Mouse (Mus musculus) stomach, embryonic 16.5 days (tissue): ENCODE data around the gene Lcn2. TPM values are rescaled to one million over a fixed set of nuclear protein-coding genes. Genes with fewer than 3 reads are reported as not detected.

Experiments used
- ATAC-seq: fragments of 200-750 bp; cut with Nextera tagmentation; 2 replicates; pipeline ENCODE4 v1.8.0; 2017; ENCODE audit warnings: moderate number of reproducible peaks, moderate TSS enrichment; ENCODE audit not compliant: insufficient read depth, low FRiP score
- H3K27ac ChIP-seq: fragments of 300-500 bp; sonication (generic); 2 replicates; pipeline ENCODE4 v1.5.1; 2014; ENCODE audit warnings: low read length
- H3K27me3 ChIP-seq: fragments of 300-500 bp; sonication (generic); 2 replicates; pipeline ENCODE4 v1.6.1; 2014; ENCODE audit warnings: low read length, control low read depth, mixed read lengths; ENCODE audit not compliant: control insufficient read depth, insufficient read depth
- H3K36me3 ChIP-seq: fragments of 300-500 bp; sonication (generic); 2 replicates; pipeline ENCODE4 v1.6.1; 2014; ENCODE audit warnings: low read length; ENCODE audit not compliant: control insufficient read depth, insufficient read depth
- H3K4me1 ChIP-seq: fragments of 300-500 bp; sonication (generic); 2 replicates; pipeline ENCODE4 v1.6.1; 2014; ENCODE audit warnings: low read length, control low read depth, mixed read lengths; ENCODE audit not compliant: control insufficient read depth, insufficient read depth
- H3K4me2 ChIP-seq: fragments of 300-500 bp; sonication (generic); 2 replicates; pipeline ENCODE4 v1.6.1; 2014; ENCODE audit warnings: low read depth, low read length, mixed read lengths
- H3K4me3 ChIP-seq: fragments of 300-500 bp; sonication (generic); replicated peaks from 2 replicates; pipeline ENCODE4 v1.5.1; 2014; ENCODE audit warnings: mild to moderate bottlenecking, low read length
- H3K9ac ChIP-seq: fragments of 300-500 bp; sonication (generic); 2 replicates; pipeline ENCODE4 v1.6.1; 2014; ENCODE audit warnings: low read length
- H3K9me3 ChIP-seq: fragments of 300-500 bp; sonication (generic); replicated peaks from 2 replicates; pipeline ENCODE4 v1.6.1; 2016; ENCODE audit warnings: low read length, control low read depth; ENCODE audit not compliant: control insufficient read depth
- WGBS: fragments of 180-500 bp; shearing (Covaris S2); extraction: QIAGEN DNeasy Blood & Tissue Kit; methylation state at CpG from one replicate; pipeline ENCODE4 v1.1.7; 2014; 5-methylcytosine and 5-hydroxymethylcytosine counted together
- polyA plus RNA-seq: library from polyadenylated mRNA; unstranded; fragments of >200 nt; fragmentation: Nextera tagmentation; extraction: Ambion mirVana; gene quantifications from 2 replicates; pipeline ENCODE4 v1.2.1, GENCODE M21; 2015

Gene Lcn2
- polyA plus RNA-seq, 1 experiment from 2014 or later: 23.6 TPM

DNA sequence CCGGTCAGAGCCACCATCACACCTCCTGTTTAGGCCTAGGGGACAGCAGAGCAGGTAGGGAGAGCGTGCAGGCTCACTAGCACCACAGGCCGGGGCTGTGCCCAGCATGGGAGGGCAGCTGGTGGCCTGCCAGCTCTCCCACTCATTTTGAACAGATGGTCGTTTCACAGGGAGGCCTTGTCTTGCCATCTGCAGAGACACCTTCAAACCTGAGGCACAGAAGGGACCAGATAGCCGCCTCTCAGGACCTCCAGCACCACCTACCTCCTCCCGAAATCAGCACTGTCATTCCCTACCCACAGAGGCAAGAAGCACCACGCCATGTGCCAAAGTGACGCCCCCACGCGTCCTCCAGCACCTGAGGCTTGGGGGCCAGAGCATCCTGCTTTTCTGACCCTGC lies 44.0 kb downstream of the Lcn2 start:
- no peaks in the 10 kb centered on the region for H3K36me3 ChIP-seq
- H3K9ac ChIP-seq: no peak overlapping the region
- H3K4me3 ChIP-seq: no peak overlapping the region
- no peak overlapping the region for H3K4me2 ChIP-seq
- no peak overlapping the region for H3K27ac ChIP-seq
- H3K4me1 ChIP-seq: peaks cover 7% of the 10 kb centered on the region; the same call in 1 of the 2 replicates
- no peak for ATAC-seq
- no peaks in the 10 kb centered on the region for H3K9me3 ChIP-seq
- no peaks in the 10 kb centered on the region for H3K27me3 ChIP-seq
- 74% methylated on average over 10 of the region's 10 CpGs for WGBS

DNA sequence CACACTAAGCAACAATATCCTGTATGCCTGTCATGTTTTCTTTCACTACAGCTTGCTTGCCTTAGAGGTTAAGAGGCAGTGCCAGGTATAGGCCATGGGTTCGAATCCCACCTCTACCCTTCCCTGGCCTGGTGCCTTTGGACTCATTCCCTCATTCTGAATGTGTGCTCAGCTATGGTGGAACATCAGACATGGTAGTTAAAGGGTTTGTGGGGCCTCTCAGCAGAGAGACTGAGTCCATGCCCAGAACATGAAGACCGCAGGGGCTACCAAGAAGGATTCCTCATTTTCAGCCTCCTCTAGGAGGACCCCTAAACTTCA lies 44.7 kb downstream of the Lcn2 start:
- no peak overlapping the region; the same call in 1 of the 2 replicates for H3K27ac ChIP-seq
- no peak for ATAC-seq
- WGBS: 94% methylated on average over 2 of the region's 2 CpGs
- no peak overlapping the region for H3K4me3 ChIP-seq
- no peaks in the 10 kb centered on the region for H3K9me3 ChIP-seq
- no peaks in the 10 kb centered on the region for H3K36me3 ChIP-seq
- peaks cover 7% of the 10 kb centered on the region; the same call in 1 of the 2 replicates for H3K4me1 ChIP-seq
- H3K27me3 ChIP-seq: no peaks in the 10 kb centered on the region
- H3K9ac ChIP-seq: no peak overlapping the region
- no peak overlapping the region for H3K4me2 ChIP-seq

DNA sequence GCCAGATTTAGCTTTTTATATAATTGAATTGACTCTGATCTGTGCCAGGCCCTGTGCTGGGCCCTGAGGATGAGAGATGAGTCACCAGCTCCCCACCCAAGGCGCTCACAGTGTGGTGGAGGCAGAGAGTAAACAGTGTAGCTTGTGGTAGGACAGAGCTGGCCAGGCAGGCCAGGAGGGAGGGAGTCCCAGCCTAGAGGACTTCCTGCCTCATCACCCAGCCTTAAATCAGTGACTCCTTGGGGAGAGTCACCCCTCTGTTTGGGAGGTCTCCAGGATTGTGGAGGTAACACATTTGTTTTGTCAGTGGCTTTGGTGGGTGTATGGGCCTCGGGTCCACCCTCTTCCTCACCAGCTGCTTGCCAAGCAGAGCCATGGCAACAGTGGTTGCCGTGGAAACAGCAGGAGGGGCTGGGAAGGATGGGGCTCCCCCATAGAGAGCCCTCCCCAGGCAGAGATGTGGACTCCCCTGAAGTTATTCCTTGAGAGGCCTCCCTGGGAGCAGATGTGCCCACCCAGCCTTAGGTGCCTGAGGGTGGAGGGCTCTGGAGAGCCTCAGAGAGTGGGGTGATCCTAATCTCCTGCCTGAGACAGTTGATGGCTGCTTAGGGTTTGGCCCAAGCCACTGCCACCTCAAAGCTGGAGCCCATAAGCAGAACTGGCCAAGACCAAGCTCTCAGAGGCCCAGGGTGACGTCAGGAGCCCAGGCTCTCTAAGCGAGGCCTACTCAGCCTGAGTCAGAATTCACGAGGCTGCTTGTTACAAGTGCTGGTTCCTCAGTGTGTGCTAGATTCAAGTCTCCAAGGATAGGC lies 45.3 kb downstream of the Lcn2 start:
- Histone ChIP-seq H3K27ac (peak overlapping the region; percentile 33; the same call in 1 of the 2 replicates), H3K9ac (peak overlapping the region; percentile 35), H3K36me3 (no peaks in the 10 kb centered on the region), H3K27me3 (no peaks in the 10 kb centered on the region), H3K4me3 (no peak overlapping the region), H3K4me2 (no peak overlapping the region), H3K4me1 (peaks cover 7% of the 10 kb centered on the region; the same call in 1 of the 2 replicates), H3K9me3 (no peaks in the 10 kb centered on the region)
- peak; percentile 78 for ATAC-seq
- 64% methylated on average over 6 of the region's 6 CpGs for WGBS

DNA sequence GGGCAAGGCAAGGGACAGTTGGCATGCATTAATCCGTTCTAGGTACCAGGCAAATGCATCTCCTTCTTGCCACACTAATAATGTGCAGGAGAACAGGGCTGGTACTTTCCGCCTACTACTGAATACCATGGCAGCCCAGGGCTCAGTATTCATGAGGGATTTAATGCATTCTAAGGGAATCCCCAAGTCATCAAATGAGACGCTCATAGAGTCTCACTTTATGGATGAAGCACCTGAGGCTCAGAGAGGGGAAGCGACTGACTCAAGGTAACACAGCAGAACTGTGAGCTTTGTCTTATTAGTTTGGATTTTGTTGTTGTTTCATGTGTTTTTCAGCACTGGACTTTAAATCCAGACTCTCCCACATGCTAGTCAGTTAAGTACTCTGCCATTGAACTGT lies 46.0 kb downstream of the Lcn2 start:
- H3K36me3 ChIP-seq: no peaks in the 10 kb centered on the region
- no peak overlapping the region for H3K9ac ChIP-seq
- peaks cover 7% of the 10 kb centered on the region; the same call in 1 of the 2 replicates for H3K4me1 ChIP-seq
- no peak overlapping the region for H3K4me2 ChIP-seq
- no peaks in the 10 kb centered on the region for H3K27me3 ChIP-seq
- no peaks in the 10 kb centered on the region for H3K9me3 ChIP-seq
- H3K27ac ChIP-seq: peak overlapping the region; percentile 33; the same call in 1 of the 2 replicates
- no peak for ATAC-seq
- 88% methylated on average over 4 of the region's 4 CpGs for WGBS
- no peak overlapping the region for H3K4me3 ChIP-seq

DNA sequence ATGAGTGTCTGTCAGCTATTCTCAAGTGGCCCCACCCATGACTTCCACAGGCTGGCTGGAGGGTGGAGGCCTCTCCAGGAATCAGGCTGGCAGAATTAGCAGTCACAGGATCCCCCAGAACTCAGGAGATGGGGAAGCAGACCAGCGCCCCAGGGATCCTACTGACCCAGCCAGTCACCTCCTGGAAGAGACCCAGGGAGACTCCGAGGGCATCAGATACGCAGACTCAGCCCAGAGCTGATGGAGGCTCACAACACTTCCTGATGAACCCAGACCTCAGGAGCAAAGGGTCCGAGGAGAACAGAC lies 46.5 kb downstream of the Lcn2 start:
- H3K4me1 ChIP-seq: peaks cover 7% of the 10 kb centered on the region; the same call in 1 of the 2 replicates
- H3K9me3 ChIP-seq: no peaks in the 10 kb centered on the region
- 75% methylated on average over 4 of the region's 4 CpGs for WGBS
- H3K4me3 ChIP-seq: no peak overlapping the region
- no peak for ATAC-seq
- no peak overlapping the region for H3K27ac ChIP-seq
- no peaks in the 10 kb centered on the region for H3K27me3 ChIP-seq
- H3K4me2 ChIP-seq: no peak overlapping the region
- H3K9ac ChIP-seq: no peak overlapping the region
- no peaks in the 10 kb centered on the region for H3K36me3 ChIP-seq

DNA sequence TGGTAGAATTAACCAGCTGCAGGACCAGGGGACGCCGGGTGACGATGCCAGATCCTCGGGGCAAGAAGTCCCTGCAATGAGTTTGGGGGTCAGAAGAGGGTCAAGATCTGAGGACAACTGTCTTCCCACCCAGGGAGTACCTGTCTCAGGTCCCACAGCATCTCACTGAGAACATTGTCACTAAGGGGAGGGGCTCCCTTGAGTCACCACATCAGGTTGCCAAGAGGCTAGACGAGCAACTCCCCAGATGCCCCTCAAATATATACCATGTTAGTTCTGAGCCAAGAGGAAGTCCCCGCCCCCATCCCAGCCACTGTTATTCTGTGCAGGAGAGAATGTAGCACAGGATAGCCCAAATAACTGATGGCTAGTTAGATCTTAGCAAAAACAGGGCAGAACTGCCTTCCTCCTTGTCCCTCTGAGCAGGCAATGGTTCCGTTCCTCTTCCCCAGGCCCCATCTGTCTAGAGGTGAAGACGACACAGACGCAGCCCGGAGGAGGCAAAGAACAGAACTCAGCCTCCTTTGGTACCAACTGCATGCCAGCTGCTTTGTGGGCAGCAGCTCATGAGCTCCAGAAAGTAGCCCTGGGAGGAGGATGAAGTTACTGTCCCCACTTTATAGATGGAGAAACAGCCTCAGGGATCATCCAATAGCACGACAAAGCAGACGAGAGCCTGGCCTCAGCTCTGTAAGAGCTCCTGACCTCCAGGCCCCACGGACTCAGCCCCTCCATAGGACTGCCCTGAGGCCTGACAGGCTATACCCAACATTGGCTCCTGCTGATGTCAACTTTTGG lies 47.0 kb downstream of the Lcn2 start:
- ATAC-seq: no peak
- H3K27ac ChIP-seq: no peak overlapping the region
- WGBS: 82% methylated on average over 13 of the region's 13 CpGs
- H3K9ac ChIP-seq: no peak overlapping the region
- H3K9me3 ChIP-seq: no peaks in the 10 kb centered on the region
- H3K36me3 ChIP-seq: no peaks in the 10 kb centered on the region
- H3K4me2 ChIP-seq: no peak overlapping the region
- H3K4me3 ChIP-seq: no peak overlapping the region
- H3K4me1 ChIP-seq: peaks cover 7% of the 10 kb centered on the region; the same call in 1 of the 2 replicates
- H3K27me3 ChIP-seq: no peaks in the 10 kb centered on the region

DNA sequence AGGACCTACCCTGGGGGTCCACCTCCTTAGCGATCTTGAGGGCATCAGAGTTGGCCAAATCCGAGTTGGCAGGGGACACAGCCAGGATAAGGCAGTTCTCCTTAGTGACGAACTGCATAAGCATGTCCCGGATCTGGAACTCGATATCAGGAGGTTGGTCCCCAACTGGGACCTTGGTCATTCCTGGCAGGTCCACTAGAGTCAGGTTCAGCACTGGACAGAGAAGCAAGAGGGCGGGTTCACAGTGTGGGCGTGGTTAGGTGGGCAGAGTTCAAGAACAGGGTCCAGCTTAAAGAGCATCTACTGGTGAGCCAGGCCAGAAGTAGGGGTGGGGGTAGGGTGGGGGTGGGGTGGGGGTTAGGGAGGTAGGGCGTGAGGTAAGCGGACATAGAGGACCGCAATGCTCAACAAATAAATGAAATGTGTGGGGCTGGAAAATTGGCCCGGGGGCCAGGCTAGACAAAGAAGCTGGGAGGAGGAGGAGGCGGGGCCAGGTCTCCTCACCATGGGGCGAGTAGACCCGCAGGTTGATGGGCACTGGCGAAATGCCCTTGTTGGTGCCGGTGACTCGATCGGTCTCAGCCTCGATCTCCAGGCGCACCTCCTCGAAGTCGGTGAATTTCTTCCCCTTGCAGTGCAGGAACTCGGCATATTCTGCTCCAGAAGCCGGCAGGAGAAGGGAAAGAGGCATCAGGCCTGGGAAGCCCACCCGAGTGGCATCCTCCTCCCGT lies 48.0 kb downstream of the Lcn2 start:
- Histone ChIP-seq H3K27ac (no peak overlapping the region), H3K27me3 (no peaks in the 10 kb centered on the region)
- whole genome bisulfite sequencing: 51% methylated on average over 26 of the region's 26 CpGs

DNA sequence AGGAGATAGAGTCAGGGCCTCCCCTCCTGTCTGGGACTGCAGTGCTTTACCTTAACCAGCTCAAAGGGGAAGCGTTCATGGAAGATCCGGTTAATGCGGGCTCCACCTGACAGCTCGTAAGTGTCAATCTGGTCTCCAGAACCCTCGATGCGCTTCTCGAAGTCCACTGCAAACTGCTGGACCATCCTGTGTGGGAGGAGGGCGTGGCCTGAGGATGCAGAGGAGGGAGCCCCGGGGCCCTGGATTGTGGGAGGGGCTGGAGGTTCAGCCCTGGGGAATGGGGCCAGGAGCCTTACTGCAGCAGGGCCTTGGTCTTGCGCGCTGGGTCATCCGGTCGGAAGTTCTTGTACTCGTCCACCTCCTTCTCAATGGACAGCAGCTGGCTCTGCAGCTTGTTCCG lies 52.2 kb downstream of the Lcn2 start:
- Histone ChIP-seq H3K9me3 (no peaks in the 10 kb centered on the region), H3K9ac (no peak overlapping the region), H3K27me3 (no peaks in the 10 kb centered on the region), H3K4me1 (no peaks in the 10 kb centered on the region), H3K4me2 (no peak overlapping the region), H3K27ac (no peak overlapping the region), H3K4me3 (no peak overlapping the region), H3K36me3 (peaks cover 3% of the 10 kb centered on the region; the same call in 1 of the 2 replicates)
- WGBS: 56% methylated on average over 15 of the region's 15 CpGs
- ATAC-seq: no peak

More for the DNA sequence above, 48.0 kb downstream of the Lcn2 start:
- Histone ChIP-seq H3K4me3 (no peak overlapping the region), H3K36me3 (peaks cover 3% of the 10 kb centered on the region; the same call in 1 of the 2 replicates), H3K9ac (no peak overlapping the region), H3K9me3 (no peaks in the 10 kb centered on the region), H3K4me1 (peaks cover 7% of the 10 kb centered on the region; the same call in 1 of the 2 replicates), H3K4me2 (no peak overlapping the region)
- ATAC-seq: no peak
